Mouse (Mus musculus): ENCODE results near the gene Hs3st2. TPM values are rescaled to one million over a fixed set of nuclear protein-coding genes. Genes with fewer than 3 reads are reported as not detected.

Gene Hs3st2
- polyA plus RNA-seq, 2 experiments, result 1.1 TPM

DNA sequence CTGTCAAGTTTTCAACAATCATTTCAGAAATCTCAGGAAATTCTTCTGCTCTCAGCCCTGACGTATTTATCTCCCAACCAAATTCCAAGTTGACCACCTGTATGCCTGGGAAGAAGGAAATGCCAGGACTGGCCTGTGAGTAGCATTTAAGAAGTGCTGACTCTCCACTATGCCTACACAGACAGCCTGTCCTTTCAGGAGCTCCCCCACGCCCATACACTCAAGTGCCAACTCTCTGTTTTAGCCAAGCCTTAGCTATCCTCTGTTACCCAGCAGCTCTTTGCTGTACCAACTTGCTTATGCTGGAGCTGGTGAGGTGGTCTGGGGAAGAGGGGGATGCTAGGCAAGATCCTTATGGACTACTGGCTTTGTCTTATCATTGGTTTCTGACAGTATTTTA, 137.4 kb downstream of the Hs3st2 start:
- H3K4me3 ChIP-seq (replicated peaks; ENCODE audit: low read length), result no peak overlapping the region
- TF ChIP-seq POLR2A (IDR thresholded peaks at IDR 0.05; ENCODE audit: borderline replicate concordance, extremely low read depth, insufficient read depth, insufficient read length), result no peak
- 72% methylated on average over 2 of the region's 2 CpGs for WGBS

DNA sequence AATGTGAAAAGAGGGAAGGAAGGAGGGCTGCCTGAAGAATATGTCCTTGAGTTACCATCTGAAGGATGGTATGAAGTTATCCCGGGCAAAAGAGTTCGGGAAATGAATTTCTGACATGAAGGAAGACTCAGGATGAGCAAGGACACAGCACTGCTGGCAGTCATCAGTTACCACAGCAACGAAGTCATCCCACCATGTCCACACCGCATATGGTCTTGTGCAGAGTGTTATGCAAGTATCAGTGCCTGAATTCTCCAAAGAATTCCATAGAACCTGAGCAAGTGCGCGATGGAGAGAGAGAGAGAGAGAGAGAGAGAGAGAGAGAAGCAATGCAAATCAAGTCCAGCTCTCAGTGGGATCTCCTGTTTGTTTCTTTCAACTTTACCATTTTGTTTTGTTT, 142.0 kb downstream of the Hs3st2 start:
- no peak for TF ChIP-seq POLR2A (IDR thresholded peaks at IDR 0.05; ENCODE audit: borderline replicate concordance, extremely low read depth, insufficient read depth, insufficient read length)
- H3K9me3 ChIP-seq (ENCODE audit: control insufficient read depth, low read length), result no peaks in the 10 kb centered on the region
- ATAC-seq (ENCODE audit: low FRiP score, low read depth) (no peak), DNase-seq (ENCODE audit: low spot score) (no peak)
- H3K27ac ChIP-seq (replicated peaks; ENCODE audit: low read depth, low read length), result no peak overlapping the region
- H3K4me2 ChIP-seq (replicated peaks; ENCODE audit: low read depth, low read length, severe bottlenecking), result no peak overlapping the region
- 0 out of 2 replicates have a peak, but pooled peaks cover 2% of the 10 kb centered on the region for H3K4me1 ChIP-seq (ENCODE audit: control insufficient read depth, insufficient read depth, low read length)
- H3K36me3 ChIP-seq (ENCODE audit: control insufficient read depth, insufficient read depth, low read length), result no peaks in the 10 kb centered on the region
- no peak overlapping the region for H3K9ac ChIP-seq (ENCODE audit: low read depth, low read length, severe bottlenecking)
- no peak overlapping the region for H3K4me3 ChIP-seq (replicated peaks; ENCODE audit: low read length)
- WGBS, result 89% methylated on average over 6 of the region's 6 CpGs
- H3K27me3 ChIP-seq (ENCODE audit: control insufficient read depth, insufficient read depth, low read length), result no peaks in the 10 kb centered on the region

More for the DNA sequence above, 137.4 kb downstream of the Hs3st2 start:
- 0 out of 2 replicates have a peak, but pooled peaks cover 2% of the 10 kb centered on the region for H3K4me1 ChIP-seq (ENCODE audit: control insufficient read depth, insufficient read depth, low read length)
- no peak for DNase-seq (ENCODE audit: low spot score)
- H3K4me2 ChIP-seq (replicated peaks; ENCODE audit: low read depth, low read length, severe bottlenecking), result no peak overlapping the region
- no peak overlapping the region for H3K9ac ChIP-seq (ENCODE audit: low read depth, low read length, severe bottlenecking)
- no peak for ATAC-seq (ENCODE audit: low FRiP score, low read depth)
- H3K27me3 ChIP-seq (ENCODE audit: control insufficient read depth, insufficient read depth, low read length), result no peaks in the 10 kb centered on the region
- H3K9me3 ChIP-seq (ENCODE audit: control insufficient read depth, low read length), result no peaks in the 10 kb centered on the region
- no peak overlapping the region for H3K27ac ChIP-seq (replicated peaks; ENCODE audit: low read depth, low read length)
- no peaks in the 10 kb centered on the region for H3K36me3 ChIP-seq (ENCODE audit: control insufficient read depth, insufficient read depth, low read length)

GRCm38 (mm10) chr7:121534386-121534785, 142.7 kb downstream of the Hs3st2 start:
- Histone ChIP-seq H3K4me3 (replicated peaks; ENCODE audit: low read length) (no peak overlapping the region), H3K4me2 (replicated peaks; ENCODE audit: low read depth, low read length, severe bottlenecking) (no peak overlapping the region), H3K27me3 (ENCODE audit: control insufficient read depth, insufficient read depth, low read length) (no peaks in the 10 kb centered on the region), H3K36me3 (ENCODE audit: control insufficient read depth, insufficient read depth, low read length) (no peaks in the 10 kb centered on the region), H3K9me3 (ENCODE audit: control insufficient read depth, low read length) (no peaks in the 10 kb centered on the region), H3K9ac (ENCODE audit: low read depth, low read length, severe bottlenecking) (no peak overlapping the region), H3K27ac (replicated peaks; ENCODE audit: low read depth, low read length) (no peak overlapping the region), H3K4me1 (ENCODE audit: control insufficient read depth, insufficient read depth, low read length) (0 out of 2 replicates have a peak, but pooled peaks cover 2% of the 10 kb centered on the region)
- WGBS, result 85% methylated on average over 7 of the region's 7 CpGs
- ATAC-seq (ENCODE audit: low FRiP score, low read depth), result no peak
- no peak for DNase-seq (ENCODE audit: low spot score)
- no peak for TF ChIP-seq POLR2A (IDR thresholded peaks at IDR 0.05; ENCODE audit: borderline replicate concordance, extremely low read depth, insufficient read depth, insufficient read length)

- H3K9ac ChIP-seq (ENCODE audit: low read depth, low read length, severe bottlenecking), result no peak overlapping the region
- H3K4me3 ChIP-seq (replicated peaks; ENCODE audit: low read length), result no peak overlapping the region
- 52% methylated on average over 4 of the region's 4 CpGs for WGBS
- H3K4me2 ChIP-seq (replicated peaks; ENCODE audit: low read depth, low read length, severe bottlenecking), result no peak overlapping the region
- no peak for TF ChIP-seq POLR2A (IDR thresholded peaks at IDR 0.05; ENCODE audit: borderline replicate concordance, extremely low read depth, insufficient read depth, insufficient read length)
- 0 out of 2 replicates have a peak, but pooled peaks cover 5% of the 10 kb centered on the region for H3K4me1 ChIP-seq (ENCODE audit: control insufficient read depth, insufficient read depth, low read length)
- H3K27me3 ChIP-seq (ENCODE audit: control insufficient read depth, insufficient read depth, low read length), result no peaks in the 10 kb centered on the region
- no peak overlapping the region for H3K27ac ChIP-seq (replicated peaks; ENCODE audit: low read depth, low read length)
- DNase-seq (ENCODE audit: low spot score), result peak; percentile 32
- no peak for ATAC-seq (ENCODE audit: low FRiP score, low read depth)
- H3K9me3 ChIP-seq (ENCODE audit: control insufficient read depth, low read length), result no peaks in the 10 kb centered on the region
- H3K36me3 ChIP-seq (ENCODE audit: control insufficient read depth, insufficient read depth, low read length), result no peaks in the 10 kb centered on the region
Measured at GRCm38 (mm10) chr7:121535987-121536386, 144.3 kb downstream of the Hs3st2 start.

- Histone ChIP-seq H3K9me3 (ENCODE audit: control insufficient read depth, low read length) (no peaks in the 10 kb centered on the region), H3K27ac (replicated peaks; ENCODE audit: low read depth, low read length) (peak overlapping the region; percentile 21), H3K4me3 (replicated peaks; ENCODE audit: low read length) (no peak overlapping the region), H3K4me2 (replicated peaks; ENCODE audit: low read depth, low read length, severe bottlenecking) (no peak overlapping the region), H3K36me3 (ENCODE audit: control insufficient read depth, insufficient read depth, low read length) (no peaks in the 10 kb centered on the region), H3K27me3 (ENCODE audit: control insufficient read depth, insufficient read depth, low read length) (no peaks in the 10 kb centered on the region), H3K4me1 (ENCODE audit: control insufficient read depth, insufficient read depth, low read length) (0 out of 2 replicates have a peak, but pooled peaks cover 3% of the 10 kb centered on the region), H3K9ac (ENCODE audit: low read depth, low read length, severe bottlenecking) (no peak overlapping the region)
- WGBS, result 42% methylated on average over 19 of the region's 19 CpGs
- no peak for ATAC-seq (ENCODE audit: low FRiP score, low read depth)
- no peak for TF ChIP-seq POLR2A (IDR thresholded peaks at IDR 0.05; ENCODE audit: borderline replicate concordance, extremely low read depth, insufficient read depth, insufficient read length)
- DNase-seq (ENCODE audit: low spot score), result no peak
Measured at GRCm38 (mm10) chr7:121539405-121540275, 148.0 kb downstream of the Hs3st2 start.

Data from limb, embryonic 14.5 days (tissue).